Comparison of ENCODE assay signal across 14 mouse cellular contexts in the genomic region with DNA sequence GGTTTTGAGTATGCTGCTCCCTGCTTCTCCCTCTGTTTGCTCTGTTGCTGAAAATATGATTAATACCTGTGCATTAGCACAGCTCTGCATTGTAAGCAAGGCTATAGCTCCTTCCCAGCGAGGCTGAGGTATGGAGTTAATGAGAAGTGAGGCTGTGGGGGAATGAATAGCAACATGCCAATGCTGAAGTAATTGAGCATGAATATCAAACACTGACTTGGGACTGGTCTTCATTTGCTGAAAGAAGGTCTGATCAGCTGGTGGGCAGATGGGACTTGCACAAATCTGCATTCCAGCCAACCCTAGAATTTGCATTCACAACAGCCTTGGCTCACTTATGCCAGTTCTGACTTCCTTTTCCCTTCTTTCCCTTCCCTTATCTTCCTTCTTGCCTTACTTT.
DNase-seq lines count a peak whose midpoint lies in the region; ATAC-seq and TF ChIP-seq lines count a peak whose summit lies in the region.
"Had no signal": no experiment of that assay in that cellular context is flagged by ENCODE, and none has a peak within 500 bp of the region (broad histone marks: within the 10 kb centered on the region; RNA-seq: fewer than 3 reads in every experiment).

No protein-coding gene starts in this region.

- H3K9me3 ChIP-seq in midbrain, embryonic 13.5 days, result no peaks in the 10 kb centered on the region
- H3K9me3 ChIP-seq in midbrain, embryonic 11.5 days (ENCODE audit: control insufficient read depth, low read length), result no peaks in the 10 kb centered on the region
- no peaks in the 10 kb centered on the region for H3K9me3 ChIP-seq in forebrain, embryonic 13.5 days (replicated peaks)
- no peaks in the 10 kb centered on the region for H3K9me3 ChIP-seq in hindbrain, embryonic 16.5 days (ENCODE audit: control insufficient read depth, low read length)
- no peaks in the 10 kb centered on the region for H3K9me3 ChIP-seq in stomach, postnatal 0 days (ENCODE audit: control insufficient read depth, low read length)

- no peak overlapping the region for H3K27ac ChIP-seq in midbrain, embryonic 13.5 days
- no peak overlapping the region for H3K27ac ChIP-seq in midbrain, embryonic 11.5 days (ENCODE audit: low read depth, low read length)
- H3K27ac ChIP-seq in forebrain, embryonic 13.5 days, result no peak overlapping the region
- no peak overlapping the region for H3K27ac ChIP-seq in hindbrain, embryonic 16.5 days (ENCODE audit: low read depth, low read length)
- no peak overlapping the region for H3K27ac ChIP-seq in stomach, postnatal 0 days (replicated peaks)
- H3K27ac ChIP-seq: liver, embryonic 14.5 days had no signal

- 0 out of 2 replicates have a peak, but pooled peaks cover 12% of the 10 kb centered on the region for H3K4me1 ChIP-seq in midbrain, embryonic 13.5 days (replicated peaks)
- H3K4me1 ChIP-seq in midbrain, embryonic 11.5 days (ENCODE audit: control insufficient read depth, insufficient read depth, low read length), result peaks cover 2% of the 10 kb centered on the region; the same call in 1 of the 2 replicates
- peaks cover 15% of the 10 kb centered on the region for H3K4me1 ChIP-seq in forebrain, embryonic 13.5 days
- no peaks in the 10 kb centered on the region; the same call in 1 of the 2 replicates for H3K4me1 ChIP-seq in hindbrain, embryonic 16.5 days (ENCODE audit: control insufficient read depth, insufficient read depth, low read depth, low read length)
- H3K4me1 ChIP-seq in stomach, postnatal 0 days (replicated peaks; ENCODE audit: control insufficient read depth, insufficient read depth), result no peaks in the 10 kb centered on the region

- no peak overlapping the region for H3K9ac ChIP-seq in midbrain, embryonic 13.5 days (replicated peaks)
- no peak overlapping the region for H3K9ac ChIP-seq in midbrain, embryonic 11.5 days (ENCODE audit: low read length)
- H3K9ac ChIP-seq in forebrain, embryonic 13.5 days, result no peak overlapping the region
- no peak overlapping the region for H3K9ac ChIP-seq in hindbrain, embryonic 16.5 days (ENCODE audit: low read depth, low read length)
- H3K9ac ChIP-seq in stomach, postnatal 0 days (ENCODE audit: low read length), result no peak overlapping the region
- H3K9ac ChIP-seq: liver, embryonic 14.5 days had no signal

- TF ChIP-seq CTCF in stomach, postnatal 0 days (IDR thresholded peaks at IDR 0.05; ENCODE audit: low read depth), result no peak

- H3K27me3 ChIP-seq in midbrain, embryonic 13.5 days, result no peaks in the 10 kb centered on the region
- no peaks in the 10 kb centered on the region for H3K27me3 ChIP-seq in midbrain, embryonic 11.5 days (ENCODE audit: control insufficient read depth, insufficient read depth, low read length)
- no peaks in the 10 kb centered on the region for H3K27me3 ChIP-seq in forebrain, embryonic 13.5 days
- H3K27me3 ChIP-seq in hindbrain, embryonic 16.5 days (replicated peaks; ENCODE audit: control insufficient read depth, insufficient read depth, low read length), result no peaks in the 10 kb centered on the region
- no peaks in the 10 kb centered on the region for H3K27me3 ChIP-seq in stomach, postnatal 0 days (ENCODE audit: control insufficient read depth, insufficient read depth, low read length)

- no peak for TF ChIP-seq EP300 in stomach, postnatal 0 days (optimal IDR thresholded peaks at IDR 0.05)

- 0 out of 2 replicates have a peak, but pooled peaks have one; percentile 6 for ATAC-seq in midbrain, embryonic 13.5 days
- ATAC-seq in midbrain, embryonic 11.5 days (ENCODE audit: low FRiP score), result no peak
- peak; percentile 61 for ATAC-seq in forebrain, embryonic 13.5 days
- ATAC-seq in hindbrain, embryonic 16.5 days, result peak; percentile 74
- ATAC-seq in stomach, postnatal 0 days (ENCODE audit: low FRiP score, low TSS enrichment), result no peak

- 24% methylated on average over 1 of the region's 1 CpGs for WGBS in midbrain, embryonic 13.5 days
- WGBS in midbrain, embryonic 11.5 days, result 48% methylated on average over 1 of the region's 1 CpGs
- 10% methylated on average over 1 of the region's 1 CpGs for WGBS in forebrain, embryonic 13.5 days
- 41% methylated on average over 1 of the region's 1 CpGs for WGBS in hindbrain, embryonic 16.5 days
- 24% methylated on average over 1 of the region's 1 CpGs for whole genome bisulfite sequencing in stomach, postnatal 0 days

- H3K4me3 ChIP-seq in midbrain, embryonic 13.5 days (replicated peaks), result no peak overlapping the region
- H3K4me3 ChIP-seq in midbrain, embryonic 11.5 days (ENCODE audit: low read depth, low read length), result no peak overlapping the region
- H3K4me3 ChIP-seq in forebrain, embryonic 13.5 days, result no peak overlapping the region
- no peak overlapping the region for H3K4me3 ChIP-seq in hindbrain, embryonic 16.5 days (ENCODE audit: low read length)
- H3K4me3 ChIP-seq in stomach, postnatal 0 days (ENCODE audit: low read depth, low read length), result no peak overlapping the region
- H3K4me3 ChIP-seq: myocyte had no signal

- DNase-seq in midbrain, embryonic 11.5 days (ENCODE audit: low spot score, missing footprints), result no peak
- peak; percentile 2 for DNase-seq in retina, postnatal 1 day
- no peak for DNase-seq in stomach, postnatal 0 days (ENCODE audit: low spot score)
- no peak for DNase-seq in testis, postnatal 10 days (ENCODE audit: low spot score)
- DNase-seq: adrenal gland, postnatal 10 days; heart, adult 11 months; heart, postnatal 10 days; kidney, adult 2 months; lung, postnatal 4 days had no signal

- no peaks in the 10 kb centered on the region for H3K36me3 ChIP-seq in midbrain, embryonic 13.5 days
- H3K36me3 ChIP-seq in midbrain, embryonic 11.5 days (ENCODE audit: control insufficient read depth, insufficient read depth, low read length), result no peaks in the 10 kb centered on the region
- no peaks in the 10 kb centered on the region for H3K36me3 ChIP-seq in forebrain, embryonic 13.5 days (ENCODE audit: poor library complexity, severe bottlenecking)
- no peaks in the 10 kb centered on the region for H3K36me3 ChIP-seq in hindbrain, embryonic 16.5 days (ENCODE audit: control insufficient read depth, insufficient read depth, low read length)
- no peaks in the 10 kb centered on the region for H3K36me3 ChIP-seq in stomach, postnatal 0 days (ENCODE audit: control insufficient read depth, insufficient read depth, low read length)

- no peak overlapping the region for H3K4me2 ChIP-seq in midbrain, embryonic 13.5 days (replicated peaks)
- H3K4me2 ChIP-seq in midbrain, embryonic 11.5 days, result no peak overlapping the region
- H3K4me2 ChIP-seq in forebrain, embryonic 13.5 days, result no peak overlapping the region
- H3K4me2 ChIP-seq in hindbrain, embryonic 16.5 days (ENCODE audit: low read length), result no peak overlapping the region
- no peak overlapping the region for H3K4me2 ChIP-seq in stomach, postnatal 0 days (replicated peaks; ENCODE audit: low read depth)

Comparison
In these comparisons a context has a peak if more than half of its experiments do, and no peak if none do; other contexts are left out.
1. ATAC-seq: peak in midbrain, embryonic 13.5 days (single experiment), forebrain, embryonic 13.5 days (single experiment) and hindbrain, embryonic 16.5 days (single experiment); none in midbrain, embryonic 11.5 days (single experiment) and stomach, postnatal 0 days (single experiment).